Mouse (Mus musculus) intestine, postnatal 0 days (tissue): ENCODE measurements around the gene Zfp638. TPM values are rescaled to one million over a fixed set of nuclear protein-coding genes. Genes with fewer than 3 reads are reported as not detected.
A peak's percentile ranks its signal among the peaks of the same experiment; 100 is the strongest.

ENCODE experiments used
- ATAC-seq: fragments of 200-750 bp; cut with Nextera tagmentation; 2 replicates; pipeline ENCODE4 v1.8.0; 2017; ENCODE audit warnings: mild to moderate bottlenecking, moderate TSS enrichment, moderate library complexity
- H3K27ac ChIP-seq: fragments of 300-500 bp; sonication (generic); 2 replicates; pipeline ENCODE4 v1.5.1; 2014; ENCODE audit warnings: mild to moderate bottlenecking, low read depth, low read length, moderate library complexity
- H3K27me3 ChIP-seq: fragments of 300-500 bp; sonication (generic); replicated peaks from 2 replicates; pipeline ENCODE4 v1.6.1; 2014; ENCODE audit warnings: low read length, mixed read lengths; ENCODE audit not compliant: control insufficient read depth, insufficient read depth
- H3K36me3 ChIP-seq: fragments of 300-500 bp; sonication (generic); 2 replicates; pipeline ENCODE4 v1.6.1; 2014; ENCODE audit warnings: mild to moderate bottlenecking, moderate library complexity; ENCODE audit not compliant: control insufficient read depth, insufficient read depth
- H3K4me1 ChIP-seq: fragments of 300-500 bp; sonication (generic); replicated peaks from 2 replicates; pipeline ENCODE4 v1.6.1; 2014; ENCODE audit warnings: antibody characterized with exemption, low read length, mixed read lengths; ENCODE audit not compliant: control insufficient read depth, insufficient read depth
- H3K4me2 ChIP-seq: fragments of 300-500 bp; sonication (generic); replicated peaks from 2 replicates; pipeline ENCODE4 v1.6.1; 2014; ENCODE audit warnings: low read depth, mild to moderate bottlenecking, moderate library complexity
- H3K4me3 ChIP-seq: fragments of 300-500 bp; sonication (generic); 2 replicates; pipeline ENCODE4 v1.5.1; 2014; ENCODE audit warnings: low read depth, low read length
- H3K9ac ChIP-seq: fragments of 300-500 bp; sonication (generic); 2 replicates; pipeline ENCODE4 v1.6.1; 2014; ENCODE audit warnings: mild to moderate bottlenecking, low read depth, low read length
- H3K9me3 ChIP-seq: fragments of 300-500 bp; sonication (generic); 2 replicates; pipeline ENCODE4 v1.6.1; 2016; ENCODE audit warnings: mixed run types; ENCODE audit not compliant: control insufficient read depth
- CTCF ChIP-seq: sonication (generic); IDR thresholded peaks from 2 replicates; pipeline ENCODE4 v1.5.1; 2016; ENCODE audit warnings: low read depth, mild to moderate bottlenecking, control low read depth, antibody characterized with exemption, moderate library complexity
- WGBS: fragments of 180-500 bp; shearing (Covaris S2); extraction: QIAGEN DNeasy Blood & Tissue Kit; methylation state at CpG from one replicate; pipeline ENCODE4 v1.1.7; 2014; 5-methylcytosine and 5-hydroxymethylcytosine counted together
- polyA plus RNA-seq: library from polyadenylated mRNA; unstranded; fragments of >200 nt; fragmentation: Nextera tagmentation; extraction: Ambion mirVana; gene quantifications from 2 replicates; pipeline ENCODE4 v1.2.1, GENCODE M21; 2015

Zfp638 gene
- polyA plus RNA-seq, 1 experiment from 2014 or later = 21.5 TPM

DNA sequence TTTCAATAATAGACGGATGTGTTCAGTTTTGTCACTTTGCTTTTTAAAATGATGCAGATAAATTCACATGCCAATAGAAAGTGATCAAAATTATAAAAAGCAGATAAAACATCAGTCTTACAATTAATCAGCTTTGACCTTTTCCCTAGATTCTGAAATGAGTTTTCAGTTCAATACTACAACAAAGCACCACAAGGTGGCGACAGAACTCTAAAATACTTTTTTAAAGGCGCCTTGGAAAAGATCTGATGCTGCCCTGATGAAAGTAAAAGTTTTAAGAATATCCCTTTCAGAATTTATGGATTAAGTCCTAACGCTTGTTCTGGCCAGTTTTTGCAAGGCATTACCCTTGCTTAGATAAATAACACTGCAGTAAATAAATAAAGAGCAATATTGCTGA, 12.9 kb downstream of the Zfp638 start:
- H3K4me1 ChIP-seq = no peaks in the 10 kb centered on the region
- no peaks in the 10 kb centered on the region for H3K9me3 ChIP-seq
- H3K9ac ChIP-seq = no peak overlapping the region
- 3% methylated on average over 4 of the region's 4 CpGs for WGBS
- H3K4me3 ChIP-seq = no peak overlapping the region
- no peak for ATAC-seq
- no peaks in the 10 kb centered on the region for H3K27me3 ChIP-seq
- no peak overlapping the region for H3K27ac ChIP-seq
- H3K4me2 ChIP-seq = no peak overlapping the region; the same call in 1 of the 2 replicates
- no peaks in the 10 kb centered on the region for H3K36me3 ChIP-seq
- TF ChIP-seq CTCF = peak; percentile 78

- no peaks in the 10 kb centered on the region for H3K9me3 ChIP-seq
- no peak for TF ChIP-seq CTCF
- no peak overlapping the region for H3K4me3 ChIP-seq
- 80% methylated on average over 3 of the region's 3 CpGs for WGBS
- H3K4me2 ChIP-seq = no peak overlapping the region
- H3K27me3 ChIP-seq = no peaks in the 10 kb centered on the region
- no peak overlapping the region for H3K9ac ChIP-seq
- no peaks in the 10 kb centered on the region for H3K36me3 ChIP-seq
- no peaks in the 10 kb centered on the region for H3K4me1 ChIP-seq
- no peak overlapping the region for H3K27ac ChIP-seq
- no peak for ATAC-seq
Observed at GRCm38 (mm10) chr6:83886789-83887188, 19.9 kb downstream of the Zfp638 start.

DNA sequence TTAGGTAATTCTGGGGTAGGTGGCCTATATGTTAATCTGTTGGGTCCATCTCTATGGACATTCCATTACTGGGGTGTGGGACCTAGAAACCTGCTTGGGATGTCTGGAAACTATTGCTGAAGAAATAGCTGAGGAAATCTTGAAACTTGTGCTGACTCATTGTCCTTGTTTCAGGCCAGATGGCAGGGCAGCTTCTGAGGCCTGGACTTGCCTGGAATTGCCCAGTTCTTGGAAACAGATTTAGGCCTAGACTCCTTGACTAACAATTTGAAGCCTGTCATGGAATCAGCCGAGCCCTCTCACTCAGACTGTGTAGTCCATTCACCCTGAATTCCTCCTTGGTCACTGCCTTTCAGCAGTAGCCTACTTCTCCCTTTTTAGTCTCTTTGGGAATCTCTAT, 21.9 kb downstream of the Zfp638 start:
- Histone ChIP-seq H3K27ac (no peak overlapping the region), H3K36me3 (no peaks in the 10 kb centered on the region), H3K4me3 (no peak overlapping the region), H3K4me1 (no peaks in the 10 kb centered on the region), H3K9me3 (no peaks in the 10 kb centered on the region), H3K4me2 (no peak overlapping the region), H3K9ac (no peak overlapping the region), H3K27me3 (no peaks in the 10 kb centered on the region)
- TF ChIP-seq CTCF = no peak
- WGBS = 74% methylated on average over 1 of the region's 1 CpGs
- ATAC-seq = no peak

DNA sequence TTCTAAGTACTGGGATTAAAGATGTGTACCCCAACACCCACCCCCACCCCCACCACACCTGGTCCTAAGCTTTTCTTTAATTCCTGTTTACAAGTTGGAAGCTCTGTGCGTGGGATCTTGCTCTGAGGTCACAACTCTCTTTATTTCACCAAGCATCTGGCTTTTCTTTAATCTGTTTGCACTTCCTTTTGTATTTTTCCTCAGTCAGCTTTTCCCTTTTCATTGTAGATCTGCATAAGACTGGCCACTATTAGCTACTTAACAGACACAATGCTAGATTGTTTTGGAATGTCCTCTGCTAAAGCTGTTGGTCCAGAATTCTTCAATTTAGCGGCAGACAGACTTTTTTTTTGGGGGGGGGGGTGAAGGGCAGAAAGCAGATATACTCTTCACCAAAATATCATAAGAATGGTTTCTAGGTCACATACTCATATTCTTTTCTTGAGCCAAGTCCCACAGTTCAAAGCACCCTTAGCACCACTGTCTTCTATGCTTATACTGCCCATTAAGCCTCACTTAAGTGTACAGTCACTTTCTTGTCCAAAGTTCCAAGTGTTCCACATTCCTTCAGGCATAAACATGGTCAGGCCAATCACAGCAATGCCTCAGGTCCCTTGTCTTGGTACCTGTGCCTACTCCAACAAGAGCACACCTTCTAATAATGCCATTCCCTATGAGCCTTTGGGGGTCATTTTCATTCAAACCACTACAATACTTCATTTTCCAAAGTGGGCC, 23.5 kb downstream of the Zfp638 start:
- Histone ChIP-seq H3K27me3 (no peaks in the 10 kb centered on the region), H3K9ac (no peak overlapping the region), H3K9me3 (no peaks in the 10 kb centered on the region), H3K4me2 (no peak overlapping the region), H3K36me3 (no peaks in the 10 kb centered on the region), H3K4me1 (no peaks in the 10 kb centered on the region), H3K4me3 (no peak overlapping the region), H3K27ac (no peak overlapping the region)
- no peak for TF ChIP-seq CTCF
- no peak for ATAC-seq
- WGBS = 45% methylated on average over 2 of the region's 2 CpGs

- Histone ChIP-seq H3K27me3 (no peaks in the 10 kb centered on the region), H3K27ac (no peak overlapping the region), H3K9me3 (no peaks in the 10 kb centered on the region), H3K4me1 (no peaks in the 10 kb centered on the region), H3K9ac (no peak overlapping the region), H3K4me2 (no peak overlapping the region), H3K4me3 (no peak overlapping the region), H3K36me3 (no peaks in the 10 kb centered on the region)
- WGBS = 85% methylated on average over 5 of the region's 5 CpGs
- no peak for ATAC-seq
- no peak for TF ChIP-seq CTCF
Observed at GRCm38 (mm10) chr6:83891251-83891650, 24.3 kb downstream of the Zfp638 start.

GRCm38 (mm10) chr6:83891687-83892086, 24.8 kb downstream of the Zfp638 start:
- no peak overlapping the region for H3K4me2 ChIP-seq
- no peaks in the 10 kb centered on the region for H3K36me3 ChIP-seq
- no peak overlapping the region for H3K4me3 ChIP-seq
- no peak overlapping the region for H3K9ac ChIP-seq
- no peak for TF ChIP-seq CTCF
- H3K9me3 ChIP-seq = no peaks in the 10 kb centered on the region
- no peaks in the 10 kb centered on the region for H3K4me1 ChIP-seq
- H3K27me3 ChIP-seq = no peaks in the 10 kb centered on the region
- ATAC-seq = no peak
- WGBS = 82% methylated on average over 2 of the region's 2 CpGs
- no peak overlapping the region for H3K27ac ChIP-seq
